Mouse (Mus musculus): ENCODE results near the gene A630095E13Rik. TPM values are rescaled to one million over a fixed set of nuclear protein-coding genes. Genes with fewer than 3 reads are reported as not detected.
"Not testable (repeated sequence)": the region's sequence is repeated elsewhere in the genome, so short reads cannot be mapped to it uniquely, and the experiment has no call there.

A630095E13Rik gene
- total RNA-seq (2012; rRNA removed) = 0.88 and 1.2 TPM in 2 replicates
- 0.39 TPM in 1 of 2 replicates, not detected in the other for total RNA-seq (2014; rRNA removed)
- polyA plus RNA-seq (2012; ENCODE audit: insufficient read length, low read depth) = 0.80 TPM in 1 of 2 replicates, not detected in the other

DNA sequence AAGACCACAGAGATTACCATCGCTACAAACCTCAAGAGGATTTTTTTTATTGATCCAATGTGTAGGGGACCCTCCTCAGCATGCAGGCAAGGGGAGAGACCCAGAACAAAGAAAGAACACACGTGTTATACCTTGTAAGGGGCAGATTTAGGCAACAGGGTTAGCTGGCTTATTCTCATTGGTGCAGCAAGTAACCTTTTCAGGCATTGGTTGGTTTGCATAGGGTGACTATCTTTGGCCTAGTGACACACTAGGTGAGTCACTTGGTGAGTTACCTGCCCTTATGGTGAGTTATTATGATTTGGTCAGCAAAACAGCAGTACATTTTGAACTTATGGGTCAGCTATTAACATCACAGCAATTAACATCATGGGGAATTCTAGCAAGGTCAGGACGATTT, at the start of gene A630095E13Rik:
A630095E13Rik (minus strand) TSS at position 101 of the 400 bp plus-strand sequence.
- H3K79me2 ChIP-seq (replicated peaks; ENCODE audit: control insufficient read depth, extremely low read depth, insufficient read depth, poor library complexity, severe bottlenecking); H3K9ac ChIP-seq (ENCODE audit: insufficient read depth, low read depth); DNase-seq (ENCODE audit: extremely low read depth); H3K4me1 ChIP-seq (ENCODE audit: control insufficient read depth in 1 of 2, insufficient read depth in 2 of 2); H3K4me2 ChIP-seq (ENCODE audit: insufficient read depth, low read depth, poor library complexity, severe bottlenecking); H3K9me3 ChIP-seq (replicated peaks; ENCODE audit: low read length); in situ Hi-C loops (cut with MboI; ENCODE audit: low pct_ligation_motif_present, low pct_unique_long_range_greater_than_20kb, low sequenced_read_pairs); H3K36me3 ChIP-seq (replicated peaks in 1 of 2; ENCODE audit: control insufficient read depth in 1 of 2, insufficient read depth in 1 of 2, low read length in 1 of 2); dilution Hi-C loops (cut with MboI; ENCODE audit: extremely low pct_ligation_motif_present, extremely low pct_unique_long_range_greater_than_20kb, low sequenced_read_pairs); H3K27ac ChIP-seq (ENCODE audit: insufficient read depth, low read depth): not testable (repeated sequence)
- H3K4me3 ChIP-seq (replicated peaks in 1 of 3; ENCODE audit: low read depth in 2 of 3, low read length in 2 of 3, poor library complexity in 1 of 3) = peak within 1 kb of the TSS in 1 of 3 experiments; percentile 13
- H3K27me3 ChIP-seq (replicated peaks) = peaks cover 14% of the 10 kb centered on the region

DNA sequence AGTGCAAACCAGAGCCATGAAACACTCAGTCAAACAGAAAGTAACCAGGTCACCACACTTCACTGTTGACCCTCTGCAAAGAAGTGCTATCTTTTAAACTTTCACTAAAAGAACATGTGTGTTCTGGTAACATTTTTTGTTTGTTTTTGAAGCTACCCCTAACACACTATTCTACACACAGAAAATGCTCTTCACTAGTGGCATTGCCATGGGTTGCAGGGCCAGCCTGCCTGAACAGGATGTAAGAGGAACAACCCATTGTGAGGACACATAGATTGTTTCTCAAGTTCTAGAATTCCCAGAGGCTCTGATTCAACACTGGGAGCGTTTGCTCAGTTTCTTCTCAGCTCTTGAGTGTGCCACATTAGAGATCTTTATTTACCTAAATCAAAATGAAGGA, 49.7 kb upstream of the A630095E13Rik start, which contains the start of gene Acrv1:
Acrv1 (plus strand) TSS at position 301 of the 400 bp plus-strand sequence.
- H3K4me3 ChIP-seq (replicated peaks in 1 of 3; ENCODE audit: low read depth in 2 of 3, low read length in 2 of 3, poor library complexity in 1 of 3) = no peak within 1 kb of the TSS
- peaks cover 0 to 2% of the 10 kb centered on the region in 2 experiments for H3K36me3 ChIP-seq (replicated peaks in 1 of 2; ENCODE audit: control insufficient read depth in 1 of 2, insufficient read depth in 1 of 2, low read length in 1 of 2)
- no peaks in the 10 kb centered on the region for H3K27me3 ChIP-seq (replicated peaks)
- in situ Hi-C loops (cut with MboI; ENCODE audit: low pct_ligation_motif_present, low pct_unique_long_range_greater_than_20kb, low sequenced_read_pairs) (no loop called here), dilution Hi-C loops (cut with MboI; ENCODE audit: extremely low pct_ligation_motif_present, extremely low pct_unique_long_range_greater_than_20kb, low sequenced_read_pairs) (no loop called here)
- no peak within 1 kb of the TSS for H3K4me2 ChIP-seq (ENCODE audit: insufficient read depth, low read depth, poor library complexity, severe bottlenecking)
- H3K27ac ChIP-seq (ENCODE audit: insufficient read depth, low read depth) = no peak within 1 kb of the TSS
- TF ChIP-seq IRF4 (IDR thresholded peaks at IDR 0.05; ENCODE audit: low read depth, low read length) (no peak), ZKSCAN1 (IDR thresholded peaks at IDR 0.05; ENCODE audit: borderline replicate concordance, low read depth, low read length) (no peak), BHLHE40 (IDR thresholded peaks at IDR 0.05; ENCODE audit: low read depth, low read length) (no peak)
- no peaks in the 10 kb centered on the region for H3K79me2 ChIP-seq (replicated peaks; ENCODE audit: control insufficient read depth, extremely low read depth, insufficient read depth, poor library complexity, severe bottlenecking)
- H3K9ac ChIP-seq (ENCODE audit: insufficient read depth, low read depth) = no peak within 1 kb of the TSS
- H3K4me1 ChIP-seq (ENCODE audit: control insufficient read depth in 1 of 2, insufficient read depth in 2 of 2) = no peaks in the 10 kb centered on the region
- H3K9me3 ChIP-seq (replicated peaks; ENCODE audit: low read length) = no peaks in the 10 kb centered on the region
- DNase-seq (ENCODE audit: extremely low read depth) = no peak

GRCm38 (mm10) chr9:36687329-36687728, 44.2 kb upstream of the A630095E13Rik start:
- H3K4me3 ChIP-seq (replicated peaks in 1 of 3; ENCODE audit: low read depth in 2 of 3, low read length in 2 of 3, poor library complexity in 1 of 3) = no peak overlapping the region
- TF ChIP-seq RAD21 (IDR thresholded peaks at IDR 0.05; ENCODE audit: low read depth, low read length) = peak; percentile 78
- TF ChIP-seq IRF4 (IDR thresholded peaks at IDR 0.05; ENCODE audit: low read depth, low read length) = no peak
- TF ChIP-seq CTCF (conservative IDR thresholded peaks at IDR 0.05 in 1 of 2, IDR thresholded peaks at IDR 0.05 in 1 of 2; ENCODE audit: low read depth in 2 of 2, low read length in 2 of 2) = peak in 1 of 2 experiments; percentile 70; a peak in 2 of 4 replicates
- TF ChIP-seq SMC3 (IDR thresholded peaks at IDR 0.05; ENCODE audit: low read depth, low read length) = peak; percentile 50
- TF ChIP-seq KAT2A (IDR thresholded peaks at IDR 0.05; ENCODE audit: insufficient replicate concordance, low read length) = no peak
- no peak overlapping the region for H3K9ac ChIP-seq (ENCODE audit: insufficient read depth, low read depth)
- H3K27me3 ChIP-seq (replicated peaks) = no peaks in the 10 kb centered on the region
- H3K4me1 ChIP-seq (ENCODE audit: control insufficient read depth in 1 of 2, insufficient read depth in 2 of 2) = no peaks in the 10 kb centered on the region
- in situ Hi-C loops (cut with MboI; ENCODE audit: low pct_ligation_motif_present, low pct_unique_long_range_greater_than_20kb, low sequenced_read_pairs) (no loop called here), dilution Hi-C loops (cut with MboI; ENCODE audit: extremely low pct_ligation_motif_present, extremely low pct_unique_long_range_greater_than_20kb, low sequenced_read_pairs) (no loop called here)
- no peak overlapping the region for H3K4me2 ChIP-seq (ENCODE audit: insufficient read depth, low read depth, poor library complexity, severe bottlenecking)
- H3K79me2 ChIP-seq (replicated peaks; ENCODE audit: control insufficient read depth, extremely low read depth, insufficient read depth, poor library complexity, severe bottlenecking) = no peaks in the 10 kb centered on the region
- no peaks in the 10 kb centered on the region for H3K9me3 ChIP-seq (replicated peaks; ENCODE audit: low read length)
- H3K27ac ChIP-seq (ENCODE audit: insufficient read depth, low read depth) = no peak overlapping the region
- peak; percentile 34 for DNase-seq (ENCODE audit: extremely low read depth)
- no peaks in the 10 kb centered on the region for H3K36me3 ChIP-seq (replicated peaks in 1 of 2; ENCODE audit: control insufficient read depth in 1 of 2, insufficient read depth in 1 of 2, low read length in 1 of 2)

Measured in CH12.LX (cell line).